In the genomic region with DNA sequence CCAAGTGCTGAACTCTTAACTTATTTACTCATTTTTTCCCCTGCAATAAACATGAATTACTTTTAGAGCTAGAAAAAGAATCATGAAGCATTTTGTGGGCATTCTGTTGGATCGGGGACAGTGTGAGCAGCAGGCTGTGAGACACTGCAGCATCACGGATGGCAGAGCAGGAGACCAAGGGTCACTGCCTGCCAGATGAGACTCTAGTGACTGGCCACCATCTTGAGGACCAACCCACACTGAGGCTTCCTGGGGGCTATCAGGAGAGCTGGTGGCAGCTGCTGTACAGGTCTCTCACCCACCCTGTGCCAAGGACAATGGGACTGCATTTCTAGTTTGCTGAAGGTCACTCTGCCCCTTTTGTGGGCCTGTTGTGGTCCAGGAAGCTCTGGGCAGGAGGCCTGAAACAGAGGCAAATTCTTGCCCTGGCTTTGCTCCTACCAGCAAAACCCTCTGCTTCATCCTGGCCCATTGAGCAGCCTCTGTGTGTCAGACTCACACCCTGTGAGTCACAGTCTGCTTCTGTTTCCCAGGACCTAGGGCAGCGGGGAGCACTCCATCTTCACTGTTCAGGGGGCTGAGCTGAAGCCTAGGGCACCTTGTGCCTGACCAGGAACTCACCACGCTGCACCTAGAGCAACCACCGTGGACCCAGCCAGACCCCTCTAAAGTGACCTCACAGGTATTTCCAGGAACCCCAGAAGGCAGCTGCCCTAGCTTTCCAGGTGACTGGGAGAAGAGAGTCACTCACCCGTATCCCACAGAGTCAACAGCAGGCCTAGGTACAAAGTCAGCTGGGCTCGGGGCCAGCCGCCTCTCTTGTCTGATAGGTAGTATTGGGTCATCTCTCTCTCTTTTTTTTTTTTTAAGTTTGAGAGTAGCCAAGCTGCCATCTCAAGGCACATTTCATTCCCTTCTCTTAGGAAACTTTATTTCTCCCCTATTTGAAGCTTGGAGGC, we compare ENCODE assay signal across 8 mouse cellular contexts. TPM values are rescaled to one million over a fixed set of nuclear protein-coding genes. Genes with fewer than 3 reads are reported as not detected.
DNase-seq lines count a peak whose midpoint lies in the region; ATAC-seq and TF ChIP-seq lines count a peak whose summit lies in the region.
"Had no signal": no experiment of that assay in that cellular context is flagged by ENCODE, and none has a peak within 500 bp of the region (broad histone marks: within the 10 kb centered on the region; RNA-seq: fewer than 3 reads in every experiment).

No protein-coding gene starts in this region.

- H3K9me3 ChIP-seq in hindbrain, embryonic 14.5 days (ENCODE audit: control insufficient read depth, low read length): no peaks in the 10 kb centered on the region

- no peak overlapping the region for H3K4me2 ChIP-seq in hindbrain, embryonic 14.5 days (replicated peaks)

- H3K36me3 ChIP-seq in hindbrain, embryonic 14.5 days (replicated peaks; ENCODE audit: control insufficient read depth, insufficient read depth): no peaks in the 10 kb centered on the region

- no peak overlapping the region for H3K4me3 ChIP-seq in hindbrain, embryonic 14.5 days (replicated peaks; ENCODE audit: low read length)
- no peak overlapping the region for H3K4me3 ChIP-seq in lung, adult 2 months (replicated peaks; ENCODE audit: extremely low read depth, low read depth, low read length)

- H3K27me3 ChIP-seq in hindbrain, embryonic 14.5 days (ENCODE audit: control insufficient read depth, insufficient read depth, low read length): no peaks in the 10 kb centered on the region

- ATAC-seq in hindbrain, embryonic 14.5 days (ENCODE audit: low FRiP score): no peak

- peak overlapping the region; percentile 52 for H3K27ac ChIP-seq in hindbrain, embryonic 14.5 days

- TF ChIP-seq CTCF in lung, adult 2 months (IDR thresholded peaks at IDR 0.05; ENCODE audit: insufficient read depth, low read length): no peak

- WGBS in hindbrain, embryonic 14.5 days: 65% methylated on average over 8 of the region's 8 CpGs
- 78% methylated on average over 8 of the region's 8 CpGs for WGBS in lung, adult 2 months

- TF ChIP-seq POLR2A in lung, adult 2 months (IDR thresholded peaks at IDR 0.05; ENCODE audit: borderline replicate concordance, extremely low read depth, low read depth, low read length): no peak

- H3K9ac ChIP-seq in hindbrain, embryonic 14.5 days: no peak overlapping the region

- peak; percentile 32 for DNase-seq in A20 (ENCODE audit: low read depth, low spot score)
- peak; percentile 81 for DNase-seq in Muller cell, postnatal 12 days (ENCODE audit: inconsistent ontology term)
- no peak for DNase-seq in hindbrain, embryonic 14.5 days (ENCODE audit: low spot score)
- peak; percentile 92 to 95 for DNase-seq in kidney, postnatal 36 days
- DNase-seq in lung, adult 2 months: no peak
- DNase-seq in spleen, postnatal 14 days (ENCODE audit: low spot score in 2 of 2): no peak
- DNase-seq in gastrocnemius, adult 18-20 months (ENCODE audit: low spot score): no peak
- DNase-seq: lung, postnatal 14 days had no signal

- H3K4me1 ChIP-seq in hindbrain, embryonic 14.5 days (replicated peaks; ENCODE audit: control insufficient read depth, insufficient read depth, low read length): peaks cover 7% of the 10 kb centered on the region
- H3K4me1 ChIP-seq in lung, adult 2 months (ENCODE audit: control insufficient read depth, insufficient read depth, low read length): no peaks in the 10 kb centered on the region

RNA-seq across cellular contexts. Expression of a gene that starts 40.2 kb away (rescaled TPM):
- 78.6 and 79.8 TPM in 2 replicates for polyA plus RNA-seq in hindbrain, embryonic 14.5 days (2014; fragmentation: Nextera tagmentation; extraction: Ambion mirVana)
- polyA plus RNA-seq in lung, adult 2 months (2012; rRNA removed): 15.0 and 20.5 TPM in 2 replicates
- total RNA-seq in gastrocnemius, adult 18-20 months (2021): 1 to 10 TPM; 9.6 to 9.7 TPM

RNA-seq across cellular contexts. Expression of a gene that starts 56.9 kb away (rescaled TPM):
- 4.2 and 4.3 TPM in 2 replicates for polyA plus RNA-seq in hindbrain, embryonic 14.5 days (2014; fragmentation: Nextera tagmentation; extraction: Ambion mirVana)
- polyA plus RNA-seq in lung, adult 2 months (2012; rRNA removed): 2.0 and 3.3 TPM in 2 replicates
- total RNA-seq in gastrocnemius, adult 18-20 months (2021): under 1 TPM; 0.34 to 0.90 TPM

Comparison
In these comparisons a context has a peak if more than half of its experiments do, and no peak if none do; other contexts are left out.
1. DNase-seq: peak in A20 (single experiment), Muller cell, postnatal 12 days (single experiment) and kidney, postnatal 36 days (2 of 2); none in hindbrain, embryonic 14.5 days (single experiment), lung, adult 2 months (single experiment), spleen, postnatal 14 days (0 of 2) and gastrocnemius, adult 18-20 months (single experiment).